Mouse (Mus musculus) 3T3-L1 (cell line): Measurements from ENCODE around the gene Pcmt1.
"Not testable (repeated sequence)": the region's sequence is repeated elsewhere in the genome, so short reads cannot be mapped to it uniquely, and the experiment has no call there.

Experiments
- DNase-seq: peaks from one replicate; pipeline ENCODE4 v3.0.0-alpha.2; 2015; ENCODE audit warnings: low read depth, low spot score

The Pcmt1 gene

DNA sequence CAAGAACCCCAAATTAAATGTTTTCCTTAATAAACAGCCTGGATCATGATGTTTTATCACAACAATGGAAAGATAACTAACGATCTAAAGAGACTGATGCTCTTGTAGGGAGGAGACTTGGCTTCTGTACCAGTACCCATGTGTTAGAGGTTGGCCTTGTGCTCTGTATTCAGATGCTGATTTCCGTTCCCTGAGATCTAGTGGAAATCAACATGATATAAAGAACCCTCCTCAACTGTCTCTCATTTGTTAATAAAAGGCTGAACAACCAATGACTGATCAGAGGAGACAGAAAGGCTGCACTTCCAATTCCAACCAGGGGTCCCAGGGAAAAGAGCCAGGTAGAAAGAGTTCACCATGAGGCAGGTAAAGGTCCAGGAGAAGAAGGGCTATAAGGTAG, 35.0 kb downstream of the Pcmt1 start:
- no peak for DNase-seq

DNA sequence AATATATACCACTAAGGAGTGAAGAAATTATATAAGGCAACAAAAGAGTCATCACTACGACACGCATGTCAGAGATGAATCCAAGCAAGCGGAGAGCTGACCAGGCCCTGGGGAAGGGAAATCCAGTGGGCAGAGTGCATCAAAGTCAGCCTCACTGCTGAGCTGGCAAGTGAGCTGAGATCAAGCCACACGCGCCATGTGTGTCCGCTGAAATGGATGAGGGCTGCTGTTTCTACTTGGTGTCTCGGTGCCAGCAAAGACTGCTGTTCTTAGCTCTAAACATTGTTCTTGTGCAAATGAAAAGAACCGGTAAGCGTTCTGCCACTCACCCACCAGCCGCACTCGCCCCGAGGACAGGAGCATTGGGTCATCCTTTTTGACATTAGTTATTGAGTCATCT, 40.6 kb downstream of the Pcmt1 start:
- DNase-seq: no peak

DNA sequence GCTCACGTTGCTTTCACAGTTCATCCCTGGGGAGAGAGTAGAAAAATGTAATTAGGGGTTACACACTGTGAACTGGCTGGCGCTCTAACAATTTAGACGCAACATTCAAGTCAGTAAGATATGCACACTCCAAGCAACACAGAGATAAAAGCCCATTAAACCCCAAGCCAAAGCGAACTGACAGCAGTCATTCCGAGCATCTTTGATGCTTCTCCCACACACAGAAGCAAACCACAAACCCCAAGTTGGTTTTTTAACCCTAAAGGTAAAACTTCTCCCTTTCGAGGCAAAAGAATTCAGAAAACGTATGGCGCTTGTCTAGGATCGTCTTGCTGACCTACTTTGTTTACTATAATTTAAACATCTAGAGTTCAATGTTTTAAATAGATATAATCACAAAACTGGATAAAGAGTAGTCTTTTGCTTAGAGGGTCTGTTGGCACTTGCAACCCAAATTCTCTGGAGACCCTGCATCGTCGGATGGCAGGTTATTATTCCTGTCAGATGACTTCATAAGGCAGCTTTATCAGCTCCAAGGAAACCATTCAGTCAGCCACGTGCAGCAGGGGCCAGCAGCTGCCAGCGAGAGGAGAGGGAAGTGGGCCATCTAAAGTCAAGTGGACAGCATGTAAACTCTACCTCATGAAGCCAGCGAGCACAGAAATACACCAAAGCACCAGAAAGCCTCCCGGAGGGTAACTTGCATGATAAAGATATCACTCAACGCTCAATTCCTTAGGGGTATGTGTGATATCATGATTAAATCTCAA, 49.8 kb downstream of the Pcmt1 start:
- DNase-seq: no peak

DNA sequence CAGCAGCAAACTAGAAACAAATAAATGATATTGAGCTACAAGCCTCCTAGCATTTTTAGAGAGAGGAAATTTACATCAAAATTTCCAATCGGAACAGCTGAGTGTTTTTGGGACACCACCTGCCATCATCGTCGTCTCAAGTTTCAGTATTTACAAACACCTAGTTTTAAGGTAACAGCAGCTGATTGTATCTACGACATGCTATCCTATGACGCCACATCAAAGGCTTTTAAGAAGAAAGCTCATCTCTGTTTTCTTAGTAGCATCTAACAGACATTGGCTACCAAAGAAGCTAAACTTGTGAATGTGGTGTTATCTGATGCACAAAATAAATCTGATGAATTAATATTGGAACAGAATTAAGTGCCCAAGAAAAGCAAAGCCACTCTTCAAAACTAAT, 50.6 kb downstream of the Pcmt1 start:
- DNase-seq: no peak

DNA sequence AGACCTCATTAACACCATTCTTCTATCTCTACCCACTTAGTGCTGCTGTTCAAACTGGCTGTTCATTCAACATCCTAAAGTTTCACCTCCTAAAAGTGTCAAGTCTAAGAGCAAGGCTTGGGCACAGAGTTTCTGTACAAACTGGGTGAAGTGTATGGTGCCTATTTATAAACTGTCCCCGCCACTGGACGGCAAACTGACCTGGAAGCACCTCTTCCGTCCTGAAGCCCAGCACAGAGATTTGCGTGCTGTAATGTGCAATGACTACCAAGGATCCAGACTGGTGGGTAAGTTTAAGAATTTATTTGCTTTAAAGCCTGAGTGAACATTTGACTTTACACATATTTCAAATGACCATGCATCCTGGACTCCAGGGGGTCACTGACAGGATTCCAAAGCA, 51.8 kb downstream of the Pcmt1 start:
- no peak for DNase-seq

DNA sequence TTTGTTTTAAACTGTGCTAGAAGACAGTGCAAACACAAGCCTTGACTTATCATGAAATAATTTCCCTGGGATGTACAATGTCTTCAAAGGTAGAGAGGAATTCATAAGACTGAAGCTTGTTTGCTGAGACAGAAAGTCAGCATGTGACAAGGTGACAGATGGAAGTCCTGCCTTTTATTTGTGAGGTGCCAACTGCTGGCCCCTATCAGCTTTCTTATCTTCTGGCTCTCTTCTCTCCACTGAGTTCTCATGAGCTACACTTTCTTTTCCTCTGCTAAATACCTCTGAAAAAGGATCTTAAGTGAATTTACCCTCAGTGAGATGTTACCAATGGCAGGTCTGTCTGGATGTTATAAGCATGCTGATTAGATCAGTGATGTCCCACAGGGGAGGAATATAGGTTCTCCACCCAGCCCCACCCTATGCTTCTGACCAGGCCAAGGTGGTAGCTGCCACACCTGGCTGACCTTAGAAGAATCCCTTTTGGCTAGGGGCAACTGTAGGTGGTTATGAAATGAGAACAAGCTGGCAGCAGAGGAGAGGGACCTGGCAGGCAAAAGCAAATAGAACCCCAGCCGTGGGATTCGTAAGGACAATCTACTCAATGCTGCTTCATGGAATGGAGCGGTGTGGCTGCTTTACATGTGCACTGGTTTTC, 56.9 kb downstream of the Pcmt1 start:
- no peak for DNase-seq

DNA sequence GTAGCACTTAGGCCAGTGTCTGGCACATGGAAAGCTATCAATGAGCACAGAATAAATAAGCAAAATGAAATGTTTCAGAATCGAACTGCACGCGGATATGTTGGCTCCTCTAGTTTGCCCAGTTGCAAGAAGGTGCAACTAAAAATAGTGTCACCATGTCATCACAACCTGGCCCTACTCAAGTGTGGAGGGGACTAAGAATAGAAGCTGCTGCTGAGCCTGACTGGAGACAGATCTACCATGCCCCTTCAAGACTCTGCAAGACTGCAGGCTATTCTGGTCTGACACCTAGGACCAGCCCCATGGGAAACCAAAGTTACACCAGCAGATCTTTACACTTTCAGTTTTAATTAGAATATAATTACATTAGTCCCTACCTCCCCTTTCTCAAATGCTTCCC, 58.6 kb downstream of the Pcmt1 start:
- DNase-seq: no peak

DNA sequence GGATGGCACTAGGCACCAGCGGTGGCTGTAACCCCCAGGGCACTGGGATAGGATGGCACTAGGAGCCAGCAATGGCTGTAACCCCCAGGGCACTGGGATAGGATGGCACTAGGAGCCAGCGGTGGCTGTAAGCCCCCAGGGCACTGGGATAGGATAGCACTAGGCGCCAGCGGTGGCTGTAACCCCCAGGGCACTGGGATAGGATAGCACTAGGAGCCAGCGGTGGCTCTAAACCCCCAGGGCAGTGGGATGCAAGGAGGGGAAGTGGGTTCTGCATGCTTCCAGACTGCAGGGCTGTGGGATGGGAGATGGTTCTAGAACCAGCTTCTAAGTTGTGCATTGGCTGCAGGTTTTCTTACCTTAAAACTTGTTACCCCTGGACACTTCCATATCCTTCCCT, 60.2 kb downstream of the Pcmt1 start:
- no peak for DNase-seq

DNA sequence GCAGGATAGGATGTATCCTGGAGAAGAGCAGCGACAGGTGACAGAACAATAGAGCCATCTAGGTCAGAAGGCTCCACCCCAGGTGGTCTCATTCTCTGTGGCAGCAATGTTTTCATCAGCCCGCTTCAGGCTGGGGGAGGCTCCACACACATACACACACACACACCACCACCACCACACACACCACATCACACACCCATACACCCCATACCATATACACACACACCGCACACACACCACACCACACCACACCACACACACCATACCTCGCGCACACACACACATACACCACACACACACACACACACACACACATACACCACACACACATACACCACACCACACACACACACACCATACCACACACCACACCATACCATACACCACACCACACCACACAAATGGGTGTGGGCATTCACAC, 61.1 kb downstream of the Pcmt1 start:
- no peak for DNase-seq

DNA sequence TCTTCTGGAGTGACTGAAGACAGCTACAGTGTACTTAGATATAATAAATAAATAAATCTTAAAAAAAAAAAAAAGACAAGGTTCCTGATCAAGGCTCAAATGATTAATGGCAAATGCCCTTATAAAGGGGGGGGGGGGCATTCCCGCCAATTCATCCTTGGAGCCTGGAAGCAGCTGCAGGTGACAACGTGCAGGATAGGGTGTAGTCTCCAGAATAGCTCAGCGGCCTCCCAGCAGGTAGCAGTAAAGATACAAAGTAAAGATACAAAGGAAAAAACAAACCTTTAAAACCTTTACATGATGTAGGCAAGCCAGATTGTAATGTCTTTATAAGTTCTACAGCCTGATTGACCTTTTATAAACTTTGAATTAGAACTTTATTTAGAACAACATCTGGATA, 63.4 kb downstream of the Pcmt1 start:
- not testable (repeated sequence) for DNase-seq

DNA sequence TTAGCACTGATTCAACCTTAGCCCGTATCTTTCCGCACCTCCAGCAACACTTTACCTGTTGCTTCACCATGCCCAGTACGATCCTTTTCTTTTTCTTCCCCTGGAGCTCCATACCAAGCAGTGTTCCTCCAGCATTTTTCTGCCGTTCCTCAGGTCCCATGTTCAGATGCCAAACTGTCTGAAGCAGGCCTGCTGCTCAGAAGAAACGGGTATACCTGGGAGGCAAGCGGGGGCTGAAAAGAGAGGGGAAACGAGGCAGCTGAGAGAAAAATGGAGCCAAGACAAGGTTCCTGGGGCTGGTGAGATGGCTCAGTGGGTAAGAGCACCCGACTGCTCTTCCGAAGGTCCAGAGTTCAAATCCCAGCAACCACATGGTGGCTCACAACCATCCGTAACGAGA, 63.8 kb downstream of the Pcmt1 start:
- not testable (repeated sequence) for DNase-seq

DNA sequence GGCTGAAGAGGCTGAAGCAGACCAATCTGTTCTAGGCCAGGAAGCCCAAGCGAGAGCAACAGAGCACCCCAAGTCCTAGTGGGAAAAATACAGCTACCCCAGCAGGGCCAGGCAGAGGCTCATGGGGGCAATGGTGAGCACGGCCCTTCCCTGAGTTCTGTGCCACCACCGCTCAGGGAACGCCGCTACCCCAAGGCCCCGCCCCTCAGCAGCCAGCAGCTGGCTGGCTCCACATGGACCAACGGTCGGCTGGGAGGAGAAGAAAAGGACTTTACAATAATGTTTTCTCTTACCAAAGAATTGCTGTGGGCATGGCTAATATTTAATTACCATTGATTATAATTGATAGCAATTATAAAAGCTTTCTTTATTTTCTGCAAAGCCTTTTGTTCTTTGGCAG, 66.1 kb downstream of the Pcmt1 start:
- no peak for DNase-seq

DNA sequence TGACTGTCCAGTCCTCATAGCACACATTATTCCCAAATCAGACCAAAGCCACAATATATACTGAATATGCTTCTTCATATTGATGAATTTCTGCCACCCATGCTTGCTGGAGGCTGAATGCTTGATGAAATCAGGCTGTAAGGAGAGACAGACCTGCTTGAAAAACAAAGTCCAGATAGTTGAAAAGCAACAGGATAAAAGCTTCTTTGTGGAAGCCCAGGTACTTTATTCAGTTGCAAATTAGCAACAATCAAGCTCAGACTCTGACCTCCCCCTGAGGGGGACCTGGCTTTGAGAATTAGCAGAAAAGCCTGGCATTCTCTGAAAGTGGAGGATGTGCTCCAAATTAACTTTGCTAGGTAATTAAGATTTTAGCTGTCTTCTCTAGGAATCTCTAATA, 68.7 kb downstream of the Pcmt1 start:
- not testable (repeated sequence) for DNase-seq

DNA sequence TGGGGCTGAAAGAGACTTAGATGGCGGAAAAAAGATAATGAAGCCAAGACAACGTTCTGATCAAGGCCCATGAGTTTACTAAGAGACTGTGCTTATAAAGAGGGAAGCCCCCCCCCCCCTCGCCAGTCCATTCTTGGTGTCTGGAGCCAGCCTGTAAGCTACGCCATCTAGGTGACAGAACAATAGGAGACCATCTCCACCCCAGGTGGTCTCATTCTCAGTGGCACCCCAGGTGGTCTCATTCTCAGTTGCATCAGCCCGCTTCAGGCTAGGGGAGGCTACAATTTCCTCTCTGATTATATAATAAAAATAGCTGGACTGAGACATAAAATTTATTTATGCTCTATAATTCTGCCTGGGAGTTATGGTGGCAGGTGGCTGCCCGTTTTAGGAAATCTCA, 69.3 kb downstream of the Pcmt1 start:
- no peak for DNase-seq

DNA sequence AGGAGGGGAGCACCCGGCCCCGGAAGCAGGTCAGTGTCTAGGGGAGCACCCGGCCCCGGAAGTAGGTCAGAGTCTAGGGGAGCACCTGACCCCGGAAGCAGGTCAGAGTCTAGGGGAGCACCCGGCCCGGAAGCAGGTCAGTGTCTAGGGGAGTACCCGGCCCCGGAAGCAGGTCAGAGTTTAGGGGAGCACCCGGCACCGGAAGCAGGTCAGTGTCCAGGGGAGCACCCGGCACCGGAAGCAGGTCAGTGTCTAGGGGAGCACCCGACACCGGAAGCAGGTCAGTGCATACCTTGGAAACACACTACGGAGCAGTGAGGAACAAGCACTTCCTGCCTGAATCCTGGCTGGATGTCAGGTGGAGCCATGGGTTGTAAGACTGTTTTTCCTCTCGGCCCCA, 72.3 kb downstream of the Pcmt1 start:
- DNase-seq: no peak

DNA sequence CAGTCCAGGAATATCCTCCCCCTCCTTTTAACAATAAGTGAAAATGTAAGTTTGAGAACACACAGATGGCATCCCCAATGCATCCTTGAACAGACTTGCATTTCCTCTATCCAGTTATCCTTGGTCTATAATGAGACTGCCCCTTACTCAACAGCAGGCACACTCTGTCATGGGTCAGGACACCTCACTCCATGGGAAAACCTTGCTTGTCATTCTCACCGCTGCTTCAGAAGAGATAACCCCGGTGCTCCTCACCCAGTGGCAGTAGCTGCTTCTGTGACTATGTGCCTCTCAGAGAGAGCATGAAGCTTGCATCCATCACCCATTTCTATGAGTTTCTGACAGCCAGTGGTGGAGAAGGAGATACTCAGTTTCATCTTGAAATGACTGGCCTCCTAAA, 74.5 kb downstream of the Pcmt1 start:
- DNase-seq: no peak

DNA sequence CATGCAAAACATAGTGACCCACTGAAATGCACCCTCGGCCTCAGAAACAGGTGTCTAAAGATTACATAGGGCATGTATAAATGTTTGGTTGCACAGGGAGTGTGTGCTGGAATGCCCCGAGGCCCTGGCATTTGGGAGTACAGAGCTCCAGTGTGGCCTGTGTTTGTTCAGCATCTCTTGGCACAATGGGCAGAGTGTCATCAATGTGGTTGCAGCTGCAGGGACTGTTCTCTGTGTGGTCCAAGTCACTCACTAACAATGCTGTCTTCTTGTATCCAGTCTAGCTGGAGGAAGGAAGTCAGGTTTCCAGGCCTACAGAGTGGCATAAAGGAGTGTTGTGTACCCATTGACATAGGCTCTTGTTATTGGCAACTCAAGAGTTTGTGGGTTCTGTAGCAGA, 75.8 kb downstream of the Pcmt1 start:
- no peak for DNase-seq

DNA sequence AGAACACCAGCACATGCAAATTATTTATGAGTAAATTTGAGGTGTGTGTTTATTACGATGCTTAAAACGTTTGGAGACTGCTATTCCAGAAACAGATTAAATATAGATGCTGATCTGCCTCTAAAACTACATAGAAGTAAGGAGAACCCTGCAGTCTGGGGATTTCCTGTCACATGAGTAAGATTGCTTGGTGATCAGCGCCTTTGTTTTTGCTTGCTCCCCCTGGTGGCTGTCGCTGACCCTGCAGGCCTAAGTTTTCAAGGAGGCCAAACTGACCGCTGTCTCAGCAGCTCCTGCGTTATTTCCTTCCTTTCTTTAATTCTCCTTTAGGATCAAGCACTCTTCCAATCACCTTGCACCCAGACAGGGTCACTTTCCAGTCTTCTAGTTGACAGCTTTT, 80.3 kb downstream of the Pcmt1 start:
- DNase-seq: peak; percentile 92

DNA sequence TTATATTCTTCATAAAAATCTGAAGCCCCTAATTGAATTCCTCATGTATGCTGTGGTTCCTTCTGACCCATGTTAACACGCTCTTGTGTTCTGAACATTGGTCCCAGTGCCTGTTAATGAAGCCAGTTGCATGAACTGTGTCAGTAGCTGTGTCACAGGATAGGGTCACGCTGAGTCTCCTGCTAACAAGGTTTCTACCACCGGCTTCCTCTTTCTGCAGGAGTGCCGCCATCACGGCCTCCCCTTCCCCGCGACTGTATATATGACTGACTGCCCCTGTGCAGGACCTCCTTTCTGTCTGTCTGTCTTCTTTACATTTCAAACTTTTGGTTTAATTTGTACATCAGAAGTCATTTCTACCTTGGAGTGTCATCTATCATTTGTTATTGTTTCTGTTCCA, 82.8 kb downstream of the Pcmt1 start:
- DNase-seq: no peak

DNA sequence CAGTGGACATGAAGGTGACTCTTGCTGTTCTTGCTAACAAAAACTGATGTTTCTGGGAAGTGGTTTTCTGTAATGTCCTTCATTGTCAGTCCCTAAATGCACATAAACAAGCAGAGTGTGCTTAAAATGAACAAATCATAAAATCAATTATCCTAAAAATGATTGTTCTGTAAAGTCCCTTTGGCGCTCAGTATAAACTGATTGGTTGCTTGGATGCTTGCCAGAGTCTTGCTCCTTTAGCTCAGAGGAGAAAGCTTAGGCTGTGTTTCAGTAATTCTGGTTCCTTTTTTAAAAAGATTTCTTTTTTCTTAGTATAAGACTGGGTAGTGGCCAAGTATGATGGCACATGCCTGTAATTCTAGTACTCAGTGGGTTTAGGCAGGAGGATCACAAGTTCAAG, 84.7 kb downstream of the Pcmt1 start:
- DNase-seq: no peak

DNA sequence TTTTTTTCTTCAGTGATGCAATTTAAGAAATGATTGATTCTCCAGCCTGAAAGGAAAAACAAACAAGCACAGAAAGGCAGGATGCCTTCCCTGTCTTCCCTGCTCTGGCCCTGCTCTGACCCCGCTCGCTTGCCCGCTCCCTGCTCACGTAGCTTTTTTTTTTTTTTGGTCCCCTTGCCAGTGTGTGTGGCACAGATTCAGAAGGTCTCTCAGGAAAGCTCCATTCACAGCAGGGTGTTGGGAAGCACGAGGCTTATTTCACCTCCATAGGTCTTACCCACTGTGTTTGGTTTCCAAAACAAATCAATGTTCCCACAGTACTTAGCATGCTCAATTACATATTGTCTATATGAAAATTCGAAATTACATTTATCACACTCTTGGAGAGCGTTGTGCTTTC, 86.1 kb downstream of the Pcmt1 start:
- no peak for DNase-seq

DNA sequence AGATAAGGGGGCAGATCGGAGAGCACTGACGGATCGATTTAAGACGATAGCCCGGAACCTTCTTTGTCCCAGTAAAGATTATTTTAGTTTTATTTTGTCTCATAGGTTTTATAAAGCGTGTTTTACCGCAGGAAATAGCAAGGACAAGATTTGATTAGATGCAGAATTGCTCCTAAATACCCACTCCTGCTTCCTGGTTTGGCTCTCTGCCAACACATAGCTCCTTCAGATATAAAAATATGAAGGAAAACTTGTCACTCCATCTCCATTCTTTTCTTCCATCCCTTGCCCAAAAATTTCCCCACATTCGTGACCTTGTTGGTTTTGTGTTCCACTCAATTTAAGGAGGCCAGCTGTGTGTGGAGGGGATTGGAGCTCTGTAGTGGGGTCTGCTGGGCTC, 90.1 kb downstream of the Pcmt1 start:
- peak; percentile 28 for DNase-seq

DNA sequence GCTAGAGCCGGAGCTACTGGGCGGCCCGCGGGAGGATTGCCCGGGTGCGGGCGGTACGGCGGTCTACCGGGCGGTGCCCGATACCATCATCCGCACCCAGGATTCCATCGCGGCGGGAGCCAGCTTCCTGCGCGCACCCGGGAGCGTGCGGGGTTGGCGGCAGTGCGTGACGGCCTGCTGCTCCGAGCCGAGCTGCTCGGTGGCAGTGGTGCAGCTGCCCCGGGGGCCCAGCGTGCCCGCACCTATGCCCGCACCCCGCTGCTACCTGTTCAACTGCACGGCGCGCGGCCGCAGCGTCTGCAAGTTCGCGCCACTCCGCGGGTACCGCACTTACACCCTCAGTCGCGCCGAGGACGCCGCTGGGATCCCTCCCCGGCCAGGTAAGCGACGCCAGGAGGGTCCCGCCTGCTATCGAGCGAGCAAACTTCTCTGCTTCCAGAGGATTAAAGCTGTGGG, 90.7 kb downstream of the Pcmt1 start:
- DNase-seq: no peak
